Mouse (Mus musculus): ENCODE measurements at regions not wholly inside any gene's neighbourhood (a gene's known extent, or its start where the extent isn't known, plus 50 kb on each side); places are given as distances from the start of the nearest gene placed in this dataset.
A peak's percentile ranks its signal among the peaks of the same experiment; 100 is the strongest.
"Not testable (repeated sequence)": the region's sequence is repeated elsewhere in the genome, so short reads cannot be mapped to it uniquely, and the experiment has no call there.

- no peak for DNase-seq
Observed at GRCm38 (mm10) chr7:64030650-64031049, 91.9 kb upstream of the Klf13 start.

DNA sequence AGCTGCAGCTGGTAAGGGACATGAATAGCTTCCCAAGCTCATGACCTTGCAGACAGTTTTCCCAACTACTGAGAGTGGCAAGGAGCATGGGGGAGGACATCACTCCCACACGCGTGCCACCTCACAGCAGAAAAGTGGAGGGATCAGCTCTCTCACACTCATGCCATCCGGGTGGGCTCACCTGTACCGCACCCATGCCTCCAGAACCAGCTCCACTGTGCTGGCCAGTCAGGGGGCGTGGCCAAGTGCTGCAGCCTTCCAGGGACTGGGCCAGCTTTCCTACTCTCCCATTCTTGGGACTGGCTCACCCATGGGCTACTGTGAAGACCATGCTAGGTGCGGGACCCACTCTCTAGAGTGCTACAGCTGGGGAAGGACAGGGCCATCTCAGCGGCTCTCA is 88.4 kb upstream of the Klf13 start:
- no peak for DNase-seq

- no peak for DNase-seq
Observed at GRCm38 (mm10) chr7:64025155-64025554, 86.4 kb upstream of the Klf13 start.

DNA sequence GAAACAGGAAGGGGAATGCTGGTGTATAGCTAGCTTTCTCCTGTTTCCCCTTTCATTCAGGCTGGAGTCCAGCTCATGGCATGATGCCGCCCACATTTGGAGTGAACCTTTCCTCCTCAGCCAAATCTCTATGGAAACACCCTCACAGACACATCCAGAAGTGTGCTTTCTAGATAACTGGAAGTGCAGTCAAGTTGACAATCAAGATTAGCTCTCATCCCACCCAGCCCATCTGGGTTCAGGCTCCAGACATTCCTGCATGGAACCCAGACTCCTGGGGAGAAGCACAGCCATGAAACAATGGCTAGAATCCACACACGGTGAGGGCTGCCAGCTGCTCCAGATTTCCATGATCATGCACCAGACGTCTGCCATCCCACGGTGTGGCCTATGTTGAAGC is 85.5 kb upstream of the Klf13 start:
- no peak for DNase-seq

DNA sequence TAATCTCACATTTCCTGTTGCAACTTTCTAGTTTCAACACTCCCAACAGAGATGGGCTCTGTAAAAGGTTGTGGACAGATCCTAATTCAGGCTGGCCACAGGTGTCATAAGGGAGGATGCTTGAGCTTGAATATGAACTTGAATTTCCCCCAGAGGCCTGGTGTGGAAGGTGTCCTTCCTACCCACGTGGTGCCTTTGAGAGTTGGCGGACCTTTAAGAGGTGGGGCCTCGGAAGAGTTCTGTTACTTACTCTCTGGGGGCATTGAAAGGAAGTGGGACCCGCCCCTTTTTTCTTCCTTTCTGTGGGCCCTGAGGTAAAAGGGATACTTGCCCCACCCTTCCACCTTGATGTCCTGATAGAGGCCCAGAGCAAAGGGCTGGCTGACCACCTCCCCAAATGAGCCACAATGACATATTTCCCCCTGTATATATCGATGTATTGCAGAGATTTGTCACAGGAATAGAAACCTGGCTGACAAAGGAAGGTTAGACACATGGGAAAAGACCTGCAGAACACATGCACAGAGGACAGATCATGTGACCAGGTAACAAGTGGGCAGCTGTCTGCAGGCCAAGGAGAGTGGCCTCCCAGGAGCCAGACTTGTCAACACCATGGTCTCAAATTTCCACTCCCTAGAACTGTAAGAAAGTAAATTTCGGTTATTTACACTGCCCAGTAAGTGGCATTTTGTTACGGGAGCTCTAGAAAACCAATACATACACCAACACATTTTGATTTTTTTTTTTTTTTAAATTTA is 84.2 kb upstream of the Klf13 start:
- DNase-seq: no peak

DNA sequence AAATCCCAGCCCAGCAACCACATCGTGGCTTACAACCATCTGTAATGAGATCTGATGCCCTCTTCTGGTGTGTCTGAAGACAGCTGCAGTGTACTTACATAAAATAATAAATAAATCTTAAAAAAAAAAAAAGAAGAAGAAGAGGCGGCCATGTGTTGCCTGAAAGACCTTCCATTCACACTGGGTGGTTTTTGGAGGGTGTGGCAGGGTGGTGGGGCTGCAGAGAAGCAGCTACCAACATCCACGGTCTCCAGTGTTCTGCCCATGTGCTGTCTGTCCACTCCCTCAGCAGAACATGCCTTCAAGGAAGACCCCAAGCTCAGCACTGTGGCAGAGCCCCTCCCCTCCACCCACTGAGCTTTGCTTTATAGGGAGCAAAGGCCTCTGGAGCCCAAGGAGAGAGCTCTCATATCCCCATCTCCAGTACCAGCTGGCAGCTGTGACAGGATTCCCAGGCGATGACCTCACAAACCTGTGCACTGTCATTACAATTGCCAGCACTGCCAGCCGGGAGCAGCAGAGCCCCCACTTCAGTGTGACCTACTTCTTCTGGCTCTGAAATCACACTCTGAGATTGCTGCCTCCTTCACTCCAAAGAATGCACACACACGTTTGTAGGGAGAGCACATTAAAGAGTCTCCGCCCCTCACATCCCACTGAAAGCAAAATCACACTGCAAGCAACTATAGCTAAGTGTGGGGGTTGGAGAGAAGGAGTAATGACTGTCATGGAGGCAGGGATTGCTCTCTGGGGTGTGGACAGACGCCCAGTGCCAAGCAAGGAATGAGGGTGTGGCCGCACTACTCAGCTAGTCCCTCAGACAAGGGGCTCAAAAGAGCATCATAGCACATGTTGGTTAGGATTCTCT is 82.8 kb upstream of the Klf13 start:
- DNase-seq: peak; percentile 64

GRCm38 (mm10) chr7:64018107-64018506 is 79.4 kb upstream of the Klf13 start:
- DNase-seq: no peak

GRCm38 (mm10) chr7:64016874-64017273 is 78.2 kb upstream of the Klf13 start:
- no peak for DNase-seq

GRCm38 (mm10) chr7:64015136-64015535 is 76.4 kb upstream of the Klf13 start:
- DNase-seq: not testable (repeated sequence)

GRCm38 (mm10) chr7:64014227-64014626 is 75.5 kb upstream of the Klf13 start:
- DNase-seq: no peak

GRCm38 (mm10) chr7:64013023-64013547 is 74.4 kb upstream of the Klf13 start:
- no peak for DNase-seq

DNA sequence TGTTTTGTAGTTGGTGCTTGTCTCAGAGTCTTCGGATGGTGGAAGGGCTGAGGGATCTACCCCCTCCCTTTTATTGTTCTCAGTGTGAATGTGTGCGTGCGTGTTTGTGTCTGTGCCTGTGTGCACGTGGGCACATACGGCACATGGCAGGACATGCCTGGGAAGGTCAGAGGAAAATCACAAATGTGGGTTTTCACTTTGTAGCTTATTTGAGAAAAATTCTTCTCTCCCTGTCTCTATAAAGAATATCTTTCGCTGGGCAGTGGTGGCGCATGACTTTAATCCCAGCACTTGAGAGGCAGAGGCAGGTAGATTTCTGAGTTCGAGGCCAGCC is 73.5 kb upstream of the Klf13 start:
- DNase-seq: no peak

DNA sequence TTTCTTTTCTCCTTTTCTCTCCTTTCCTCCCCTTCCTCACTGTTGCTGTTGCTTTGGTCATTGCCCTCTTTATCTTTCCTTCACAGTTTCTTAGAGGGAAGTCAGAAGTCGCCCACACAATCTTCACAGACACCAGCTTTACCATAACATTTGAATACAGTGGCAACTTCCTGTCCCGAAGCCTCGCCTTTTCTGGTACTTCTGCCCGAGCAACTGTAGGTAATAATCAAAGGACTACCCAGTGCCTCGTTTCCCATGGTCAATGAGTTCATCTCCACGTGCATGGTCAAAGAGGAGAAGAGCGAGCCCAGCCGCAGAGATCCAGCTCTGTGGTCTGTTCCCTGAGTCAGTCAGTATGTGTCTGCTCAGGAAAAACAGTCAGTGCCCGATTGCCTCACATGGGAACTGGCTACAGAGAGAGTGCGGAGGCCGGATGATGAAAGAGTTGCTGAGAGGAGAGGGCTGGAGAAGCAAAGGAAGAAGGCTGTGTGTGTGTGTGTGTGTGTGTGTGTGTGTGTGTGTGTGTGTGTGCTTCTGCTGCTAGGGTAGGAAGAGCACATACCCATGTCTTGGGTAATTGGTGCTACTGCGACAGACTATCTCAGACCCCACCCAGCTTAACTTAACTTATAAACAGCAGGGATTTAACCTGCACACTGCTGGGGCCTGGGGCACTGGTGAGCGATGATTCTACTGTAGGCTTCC is 73.0 kb upstream of the Klf13 start:
- DNase-seq: peak; percentile 57

DNA sequence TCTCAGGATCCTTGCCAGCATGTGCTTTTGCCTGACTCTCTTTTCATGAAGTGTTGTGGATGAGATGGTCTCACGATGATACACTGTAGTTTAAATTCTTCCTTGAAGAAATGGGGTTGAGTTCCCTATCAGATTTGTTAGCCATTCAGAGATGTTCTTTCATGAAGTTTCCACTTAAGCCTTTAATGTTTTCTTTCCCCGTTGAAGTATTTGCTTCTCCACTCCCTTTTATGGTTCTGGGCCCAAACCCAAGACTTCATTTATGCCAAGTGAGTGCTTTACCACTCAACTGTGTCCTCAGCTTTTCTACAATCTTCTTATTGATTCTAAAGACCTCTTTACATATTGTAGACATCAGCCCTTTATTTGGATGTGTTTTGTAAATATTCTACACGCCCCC is 71.9 kb upstream of the Klf13 start:
- no peak for DNase-seq

DNA sequence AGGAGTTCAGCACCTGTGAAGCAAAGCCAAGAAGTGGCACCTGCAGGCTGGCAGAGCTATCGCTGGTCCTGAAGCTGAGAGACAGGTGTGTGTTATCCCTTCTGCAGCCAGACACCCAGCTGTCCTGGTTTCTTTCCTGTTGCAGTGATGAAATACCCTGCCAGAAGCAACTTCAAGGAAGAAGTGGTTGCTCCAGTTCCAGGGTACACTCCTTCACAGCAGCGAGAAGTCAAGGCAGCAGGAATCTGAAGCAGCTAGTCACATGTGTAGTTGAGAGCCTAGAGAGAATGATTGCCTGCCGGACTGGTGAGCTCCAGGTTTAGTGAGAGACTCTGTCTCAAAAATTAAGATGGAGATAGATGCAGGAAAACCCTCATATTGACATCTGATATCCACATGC is 69.1 kb upstream of the Klf13 start:
- no peak for DNase-seq

DNA sequence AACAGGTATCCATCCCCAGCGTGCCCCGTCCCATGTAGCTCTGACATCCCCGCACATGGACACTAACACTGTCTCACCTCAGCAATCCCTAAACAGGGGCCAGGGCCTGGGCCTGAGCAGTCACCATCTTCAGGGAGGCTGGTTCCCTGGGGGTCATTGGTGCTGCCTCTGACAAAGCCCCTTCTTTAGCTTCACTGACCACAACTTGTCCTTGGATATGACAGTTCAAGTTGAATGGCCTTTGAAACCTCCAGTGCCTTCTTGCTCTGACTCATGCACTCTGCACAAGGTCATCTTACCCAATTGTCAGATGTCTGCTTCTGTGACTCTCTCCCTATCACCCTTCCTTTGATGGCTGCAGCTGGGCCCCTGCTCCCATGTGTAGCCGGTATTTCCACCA is 68.2 kb upstream of the Klf13 start:
- peak; percentile 85 for DNase-seq

DNA sequence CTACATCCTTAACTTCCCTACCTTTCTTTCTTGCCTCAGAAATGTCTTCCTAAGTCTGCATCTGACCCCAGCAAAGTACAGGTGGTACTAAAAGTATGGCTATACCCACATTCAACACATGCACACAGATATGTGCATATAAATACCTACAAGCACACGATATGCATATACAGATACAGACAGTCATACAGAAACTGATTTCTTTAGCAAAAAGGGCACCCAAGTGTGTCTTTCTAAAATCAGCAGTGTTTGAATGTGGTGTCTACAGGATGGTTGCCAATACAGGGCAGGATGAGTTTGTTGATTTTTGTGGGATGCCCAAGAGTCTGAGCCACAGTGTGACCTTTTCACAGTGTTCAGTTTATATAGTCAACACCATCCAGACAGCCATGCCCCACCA is 67.0 kb upstream of the Klf13 start:
- no peak for DNase-seq

GRCm38 (mm10) chr7:64003904-64004303 is 65.2 kb upstream of the Klf13 start:
- no peak for DNase-seq

GRCm38 (mm10) chr7:64001611-64002111 is 62.9 kb upstream of the Klf13 start:
- DNase-seq: peak; percentile 59

DNA sequence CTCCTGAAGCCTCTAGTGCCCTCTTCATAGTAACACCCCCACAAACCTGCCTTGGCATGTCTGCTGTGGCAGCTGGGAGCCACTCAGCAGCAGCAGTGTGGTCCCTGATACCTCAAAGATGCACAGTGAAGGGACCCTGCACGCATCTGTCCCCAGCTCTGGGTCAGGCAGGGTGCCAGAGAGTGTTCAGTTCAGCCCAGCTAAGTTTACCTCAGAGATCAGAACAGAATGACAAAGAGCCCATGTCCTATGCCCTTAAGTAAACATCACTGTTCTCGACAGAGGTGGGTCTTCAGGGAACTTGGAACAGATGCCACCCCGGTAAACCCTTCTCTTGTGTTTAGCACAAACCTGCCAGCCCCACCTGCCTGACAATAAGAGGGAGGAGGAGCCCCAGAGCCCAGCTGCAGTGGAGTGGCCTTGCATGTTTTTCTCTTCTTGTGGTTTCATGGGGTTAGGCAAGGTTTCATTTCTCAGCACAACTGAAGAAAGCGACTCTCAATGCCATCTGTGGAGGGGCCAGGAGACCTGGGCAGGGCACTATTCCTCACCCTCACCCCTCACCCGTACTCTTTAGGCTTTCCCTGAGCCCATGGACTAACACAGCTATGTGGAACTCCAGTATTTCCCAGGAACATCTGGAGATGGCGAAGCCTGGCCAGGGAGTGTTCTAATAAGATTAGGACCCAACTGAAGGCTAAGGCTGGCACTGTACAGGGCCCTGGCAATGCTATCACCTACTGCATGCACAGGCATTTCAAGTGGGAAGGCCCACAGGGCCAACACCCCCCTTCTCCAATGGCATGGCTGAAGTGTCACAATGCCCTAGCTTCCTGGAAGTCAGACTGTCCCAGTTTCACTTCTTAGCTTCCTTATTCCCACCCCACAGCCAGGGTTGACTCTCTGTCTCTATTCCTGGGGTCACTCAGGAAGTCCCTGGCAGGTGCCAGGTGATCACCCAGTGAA is 60.6 kb upstream of the Klf13 start:
- DNase-seq: peak; percentile 41

DNA sequence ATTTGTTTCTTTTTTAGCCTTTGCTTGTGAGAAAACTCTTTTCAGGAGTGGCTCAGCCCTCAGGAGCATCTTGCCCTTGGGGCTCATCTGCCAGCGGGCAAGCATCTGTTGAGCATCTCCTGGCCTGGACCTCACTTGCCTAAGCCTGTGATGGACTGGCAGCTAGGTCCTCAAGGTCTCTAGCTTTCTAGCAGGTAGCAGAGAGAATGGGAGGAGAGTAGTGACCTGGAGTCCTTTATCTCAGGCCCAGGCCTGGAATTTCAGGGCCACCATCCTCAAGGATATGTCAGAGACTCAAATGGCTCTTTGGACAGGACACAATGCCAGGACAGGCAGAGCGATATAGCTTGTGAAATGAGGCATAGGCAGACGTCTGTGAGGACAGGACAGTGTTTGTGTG is 59.3 kb upstream of the Klf13 start:
- peak; percentile 29 for DNase-seq
